Mouse (Mus musculus) forebrain, embryonic 15.5 days (tissue): Measurements from ENCODE around the gene Angptl4. TPM values are rescaled to one million over a fixed set of nuclear protein-coding genes. Genes with fewer than 3 reads are reported as not detected.
"Not testable (repeated sequence)": the region's sequence is repeated elsewhere in the genome, so short reads cannot be mapped to it uniquely, and the experiment has no call there.

Experiments
- ATAC-seq: fragments of 200-750 bp; cut with Nextera tagmentation; replicated peaks from 2 replicates; pipeline ENCODE4 v1.8.0; 2017; ENCODE audit warnings: mild to moderate bottlenecking, moderate TSS enrichment, moderate library complexity
- H3K27ac ChIP-seq: fragments of 300-500 bp; sonication (generic); replicated peaks from 2 replicates; pipeline ENCODE4 v1.5.1; 2015; ENCODE audit warnings: mild to moderate bottlenecking, inconsistent platforms
- H3K27me3 ChIP-seq: fragments of 300-500 bp; sonication (generic); 2 replicates; pipeline ENCODE4 v1.6.1; 2015; ENCODE audit warnings: inconsistent platforms
- H3K36me3 ChIP-seq: fragments of 300-500 bp; sonication (generic); 2 replicates; pipeline ENCODE4 v1.6.1; 2015; ENCODE audit warnings: mild to moderate bottlenecking, inconsistent platforms
- H3K4me1 ChIP-seq: fragments of 300-500 bp; sonication (generic); 2 replicates; pipeline ENCODE4 v1.6.1; 2015; ENCODE audit warnings: inconsistent platforms
- H3K4me2 ChIP-seq: fragments of 300-500 bp; sonication (generic); replicated peaks from 2 replicates; pipeline ENCODE4 v1.6.1; 2015; ENCODE audit warnings: mild to moderate bottlenecking, inconsistent platforms
- H3K4me3 ChIP-seq: fragments of 300-500 bp; sonication (generic); 2 replicates; pipeline ENCODE4 v1.5.1; 2015; ENCODE audit warnings: mild to moderate bottlenecking, inconsistent platforms
- H3K9ac ChIP-seq: fragments of 300-500 bp; sonication (generic); replicated peaks from 2 replicates; pipeline ENCODE4 v1.6.1; 2015; ENCODE audit warnings: mild to moderate bottlenecking, inconsistent platforms
- H3K9me3 ChIP-seq: fragments of 300-500 bp; sonication (generic); 2 replicates; pipeline ENCODE4 v1.6.1; 2016; ENCODE audit warnings: inconsistent platforms
- WGBS: fragments of 180-500 bp; shearing (Covaris S2); methylation state at CpG from one replicate; pipeline ENCODE4 v1.1.7; 2015; ENCODE audit warnings: mixed read lengths; 5-methylcytosine and 5-hydroxymethylcytosine counted together
- polyA plus RNA-seq: library from polyadenylated mRNA; unstranded; fragments of >200 nt; fragmentation: Nextera tagmentation; extraction: Ambion mirVana; gene quantifications from 2 replicates; pipeline ENCODE4 v1.2.1, GENCODE M21; 2015

Angptl4 gene
- 12.8 and 14.0 TPM in 2 replicates for polyA plus RNA-seq

DNA sequence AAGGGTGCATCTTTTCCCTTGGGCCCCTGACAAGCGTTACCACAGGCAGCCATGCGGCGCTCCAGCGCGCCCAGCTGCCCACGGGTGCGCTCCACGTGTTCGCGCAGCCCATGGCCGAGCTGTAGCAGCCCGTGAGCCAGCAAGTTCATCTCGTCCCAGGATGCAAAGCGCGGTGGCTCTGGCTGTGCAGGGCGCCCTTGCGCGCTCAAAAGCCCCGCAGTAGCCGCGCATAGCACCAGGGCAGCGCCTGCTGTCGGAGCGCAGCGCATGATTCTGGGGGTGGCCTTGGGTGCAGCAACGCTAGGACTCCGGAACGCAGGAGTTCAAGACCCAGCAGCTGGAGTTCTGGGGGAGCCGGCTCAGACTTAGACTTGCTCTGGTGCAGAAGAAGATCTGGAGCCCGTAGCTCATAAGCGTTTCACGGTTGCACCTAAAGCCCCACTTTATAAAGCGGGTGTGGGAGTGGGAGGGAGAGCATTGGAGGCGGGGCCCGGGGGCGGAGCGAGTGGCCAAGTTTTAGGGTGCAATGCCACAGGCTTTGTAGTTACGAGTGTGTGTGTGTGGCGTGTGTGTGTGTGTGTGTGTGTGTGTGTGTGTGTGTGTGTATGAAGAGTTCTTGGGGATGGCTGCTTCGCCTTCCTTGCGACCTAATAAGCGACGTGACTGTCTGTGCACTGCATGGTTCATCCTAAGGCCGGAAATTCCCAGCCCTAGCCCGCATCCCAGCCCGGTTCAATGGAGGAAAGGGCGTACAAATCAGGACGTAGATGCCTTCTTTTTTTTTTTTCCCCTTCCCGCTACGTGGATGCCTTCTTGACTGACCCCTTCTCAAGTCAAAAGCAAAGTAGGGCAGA, at the start of gene Angptl4:
Gene Angptl4, minus strand, starts transcription at position 707 of the 854 bp plus-strand sequence.
- Histone ChIP-seq H3K36me3 (no peaks in the 10 kb centered on the region), H3K4me2 (peak within 1 kb of the TSS; percentile 92), H3K9me3 (no peaks in the 10 kb centered on the region), H3K4me3 (peak within 1 kb of the TSS; percentile 47), H3K27me3 (no peaks in the 10 kb centered on the region), H3K27ac (peak within 1 kb of the TSS; percentile 45), H3K4me1 (peaks cover 34% of the 10 kb centered on the region), H3K9ac (peak within 1 kb of the TSS; percentile 51)
- 2% methylated on average over 50 of the region's 50 CpGs for WGBS
- peak; percentile 69 for ATAC-seq

DNA sequence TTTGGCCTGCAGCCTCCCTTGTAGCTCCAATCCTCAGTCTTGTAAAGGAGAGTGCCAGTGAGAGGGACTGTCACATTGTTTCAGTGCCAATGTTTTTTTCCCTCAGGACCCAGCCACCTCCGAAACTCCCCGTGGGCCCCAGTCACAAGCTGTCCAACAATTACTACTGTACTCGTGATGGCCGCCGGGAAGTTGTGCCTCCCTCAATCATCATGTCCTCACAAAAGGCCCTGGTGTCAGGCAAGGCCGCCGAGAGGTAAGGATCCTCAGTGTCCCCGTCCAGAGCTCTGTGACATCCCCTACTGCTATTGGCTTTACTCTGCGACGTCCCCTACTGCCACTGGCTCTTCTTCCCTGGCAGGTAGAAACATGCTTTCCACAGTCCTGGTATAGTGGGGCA, 47.9 kb upstream of the Angptl4 start:
- no peaks in the 10 kb centered on the region for H3K27me3 ChIP-seq
- H3K4me2 ChIP-seq: no peak overlapping the region
- H3K4me1 ChIP-seq: peaks cover 26% of the 10 kb centered on the region
- no peak overlapping the region for H3K4me3 ChIP-seq
- WGBS: 84% methylated on average over 10 of the region's 10 CpGs
- H3K9me3 ChIP-seq: no peaks in the 10 kb centered on the region
- no peak overlapping the region for H3K27ac ChIP-seq
- no peak for ATAC-seq
- no peak overlapping the region for H3K9ac ChIP-seq
- H3K36me3 ChIP-seq: peaks cover 46% of the 10 kb centered on the region

DNA sequence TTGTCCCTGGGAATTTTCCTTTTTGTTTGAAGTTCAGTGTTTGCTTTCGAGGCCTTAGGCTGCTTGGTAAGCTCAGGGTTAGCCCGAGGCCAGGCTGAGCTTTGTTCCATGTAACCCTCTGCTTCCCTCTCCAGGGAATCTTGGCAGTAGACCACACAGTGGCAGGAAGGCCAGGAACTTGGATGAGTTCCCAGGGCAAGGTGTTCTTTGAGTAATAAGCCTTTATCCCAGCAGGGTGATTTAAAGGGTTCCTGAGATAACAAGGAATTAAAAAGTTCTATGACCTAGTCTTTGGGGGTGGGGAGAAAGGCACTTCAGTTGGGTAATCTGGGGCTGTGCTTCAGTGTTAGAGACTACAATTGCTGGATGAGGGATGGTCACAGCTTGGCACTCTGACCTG, 47.3 kb upstream of the Angptl4 start:
- Histone ChIP-seq H3K4me1 (peaks cover 26% of the 10 kb centered on the region), H3K27ac (no peak overlapping the region), H3K4me2 (no peak overlapping the region), H3K27me3 (no peaks in the 10 kb centered on the region), H3K9ac (no peak overlapping the region), H3K9me3 (no peaks in the 10 kb centered on the region), H3K4me3 (no peak overlapping the region), H3K36me3 (peaks cover 39% of the 10 kb centered on the region)
- ATAC-seq: no peak
- 40% methylated on average over 2 of the region's 2 CpGs for WGBS

DNA sequence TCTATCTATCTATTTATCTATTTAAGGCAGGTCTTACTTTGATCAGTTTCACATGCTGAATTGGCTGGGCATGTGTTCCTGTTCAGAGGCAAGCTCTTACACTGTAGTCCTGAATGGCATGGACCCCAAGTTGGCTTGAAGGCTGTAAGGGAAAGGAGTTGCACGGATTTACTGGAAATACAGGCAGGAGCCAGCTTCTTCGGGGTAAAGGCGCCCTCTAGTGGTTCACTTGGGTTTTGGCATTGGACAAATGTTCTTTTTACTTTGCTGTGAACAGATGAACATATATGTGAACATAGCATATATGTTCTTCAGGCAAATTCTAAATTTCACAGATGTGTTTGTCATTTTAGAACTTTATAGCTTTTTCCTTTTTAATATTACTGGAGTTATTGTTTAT, 45.2 kb upstream of the Angptl4 start:
- no peak for ATAC-seq
- no peak overlapping the region for H3K9ac ChIP-seq
- no peak overlapping the region for H3K4me2 ChIP-seq
- H3K27ac ChIP-seq: no peak overlapping the region
- H3K4me3 ChIP-seq: no peak overlapping the region
- under 1% methylated on average over 3 of the region's 3 CpGs for WGBS
- peaks cover 44% of the 10 kb centered on the region for H3K4me1 ChIP-seq
- H3K36me3 ChIP-seq: peaks cover 35% of the 10 kb centered on the region
- no peaks in the 10 kb centered on the region for H3K27me3 ChIP-seq
- H3K9me3 ChIP-seq: no peaks in the 10 kb centered on the region

GRCm38 (mm10) chr17:33825462-33825861, 43.8 kb upstream of the Angptl4 start:
- H3K27ac ChIP-seq: no peak overlapping the region
- 83% methylated on average over 8 of the region's 8 CpGs for WGBS
- no peaks in the 10 kb centered on the region for H3K27me3 ChIP-seq
- H3K4me2 ChIP-seq: peak overlapping the region; percentile 69
- H3K4me1 ChIP-seq: peaks cover 53% of the 10 kb centered on the region
- peak overlapping the region; percentile 82; the same call in 1 of the 2 replicates for H3K9ac ChIP-seq
- ATAC-seq: no peak
- H3K36me3 ChIP-seq: peaks cover 37% of the 10 kb centered on the region
- peak overlapping the region; percentile 82 for H3K4me3 ChIP-seq
- no peaks in the 10 kb centered on the region for H3K9me3 ChIP-seq

DNA sequence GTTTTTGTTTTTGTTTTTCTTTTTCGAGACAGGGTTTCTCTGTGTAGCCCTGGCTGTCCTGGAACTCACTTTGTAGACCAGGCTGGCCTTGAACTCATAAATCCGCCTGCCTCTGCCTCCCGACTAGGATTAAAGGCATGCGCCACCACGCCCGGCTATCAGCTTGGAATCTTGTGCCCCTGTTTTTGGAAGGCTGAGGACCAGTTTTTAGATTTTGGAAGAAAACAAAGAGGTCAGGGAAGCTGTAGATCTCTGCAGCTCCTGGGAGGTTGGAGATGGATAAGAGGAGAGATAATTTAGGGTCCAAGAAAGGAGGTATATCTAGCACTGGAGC, 43.3 kb upstream of the Angptl4 start:
- peak overlapping the region; percentile 82 for H3K4me3 ChIP-seq
- 6% methylated on average over 6 of the region's 6 CpGs for WGBS
- ATAC-seq, H3K9me3 ChIP-seq, H3K27me3 ChIP-seq: not testable (repeated sequence)
- peak overlapping the region; percentile 69 for H3K4me2 ChIP-seq
- H3K36me3 ChIP-seq: peaks cover 37% of the 10 kb centered on the region
- peak overlapping the region; percentile 92 for H3K27ac ChIP-seq
- H3K4me1 ChIP-seq: peaks cover 58% of the 10 kb centered on the region
- H3K9ac ChIP-seq: peak overlapping the region; percentile 82

DNA sequence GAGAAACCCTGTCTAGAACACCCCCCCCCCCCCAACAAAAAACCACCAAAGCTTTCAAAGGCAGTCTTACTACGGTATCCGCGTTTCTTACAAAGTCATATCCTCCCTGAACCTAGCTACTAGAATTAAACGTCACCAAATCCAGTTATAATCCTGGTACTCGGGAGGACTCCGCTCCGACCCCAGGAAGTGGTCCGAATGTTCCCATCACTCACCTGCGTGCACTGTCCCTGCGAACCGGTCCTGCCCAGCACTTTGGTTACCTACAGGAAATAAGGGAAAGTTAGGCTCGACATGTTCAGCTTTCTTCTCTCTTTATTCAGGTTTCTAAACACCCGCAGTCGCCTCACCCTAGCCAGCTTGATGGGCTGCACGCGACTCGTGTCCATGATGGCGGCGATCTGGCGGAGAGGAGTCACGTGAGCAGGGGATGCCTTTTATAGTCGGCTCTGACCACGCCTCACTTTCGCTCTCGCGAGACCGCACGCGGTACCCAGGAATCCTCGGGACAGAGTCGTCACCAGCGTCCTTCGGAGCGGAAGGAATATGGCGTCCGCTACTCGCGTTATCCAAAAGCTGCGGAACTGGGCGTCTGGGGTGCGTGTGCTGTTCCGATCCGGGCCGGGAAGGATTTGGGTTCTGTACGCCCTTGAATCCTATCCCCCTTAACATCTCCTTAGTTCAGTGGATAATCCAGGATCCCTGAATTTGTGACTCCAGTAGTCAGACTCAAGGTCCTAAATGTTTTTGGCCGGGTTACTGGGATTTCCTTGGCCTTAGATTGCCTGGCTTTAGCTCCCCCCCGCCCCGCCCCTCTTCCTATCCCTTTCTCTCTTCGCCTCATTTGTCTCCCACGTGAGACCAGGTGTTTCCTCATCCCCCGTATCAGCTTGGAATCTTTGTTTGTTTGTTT, 42.7 kb upstream of the Angptl4 start, which contains the start of the genes Rps28 and Ndufa7:
Gene Rps28, minus strand, starts transcription at position 479 of the 913 bp plus-strand sequence.
Gene Ndufa7, plus strand, starts transcription at position 489 of the 913 bp plus-strand sequence.
- ATAC-seq: peak; percentile 95
- under 1% methylated on average over 51 of the region's 51 CpGs for WGBS
- peak within 1 kb of the TSS; percentile 92 for H3K27ac ChIP-seq
- peaks cover 58% of the 10 kb centered on the region for H3K4me1 ChIP-seq
- H3K36me3 ChIP-seq: peaks cover 38% of the 10 kb centered on the region
- H3K4me3 ChIP-seq: peak within 1 kb of the TSS; percentile 82
- peak within 1 kb of the TSS; percentile 82 for H3K9ac ChIP-seq
- H3K9me3 ChIP-seq: no peaks in the 10 kb centered on the region
- peak within 1 kb of the TSS; percentile 69 for H3K4me2 ChIP-seq
- no peaks in the 10 kb centered on the region for H3K27me3 ChIP-seq

DNA sequence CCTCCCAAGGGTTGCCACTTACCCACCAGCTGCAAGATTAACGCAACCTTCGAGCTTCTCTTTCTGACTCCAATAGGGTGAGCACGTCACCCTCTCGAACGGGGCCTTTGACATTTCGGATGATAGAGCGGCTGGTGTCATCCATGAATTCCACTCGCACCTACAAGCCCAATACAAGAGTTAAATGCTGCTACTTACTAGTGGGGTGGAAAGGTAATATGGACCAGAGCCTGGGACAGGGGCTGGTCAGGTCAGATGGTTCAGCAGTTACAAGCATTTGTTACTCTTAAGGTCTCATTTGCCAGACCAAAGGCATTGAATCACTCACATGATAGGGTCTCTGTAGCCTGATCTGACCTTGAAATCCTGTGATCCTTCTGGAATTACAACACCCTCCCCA, 41.5 kb upstream of the Angptl4 start:
- Histone ChIP-seq H3K36me3 (peaks cover 41% of the 10 kb centered on the region), H3K4me2 (peak overlapping the region; percentile 63), H3K4me1 (peaks cover 60% of the 10 kb centered on the region), H3K4me3 (peak overlapping the region; percentile 82), H3K9ac (peak overlapping the region; percentile 78)
- not testable (repeated sequence) for ATAC-seq, H3K27ac ChIP-seq, H3K9me3 ChIP-seq, H3K27me3 ChIP-seq
- WGBS: 82% methylated on average over 8 of the region's 8 CpGs

- H3K9ac ChIP-seq: no peak overlapping the region
- H3K4me3 ChIP-seq: no peak overlapping the region
- H3K4me2 ChIP-seq: 0 out of 2 replicates have a peak overlapping the region, but pooled peaks have one; percentile 63
- 65% methylated on average over 1 of the region's 1 CpGs for WGBS
- peaks cover 41% of the 10 kb centered on the region for H3K36me3 ChIP-seq
- H3K27me3 ChIP-seq: no peaks in the 10 kb centered on the region
- H3K27ac ChIP-seq: no peak overlapping the region
- H3K4me1 ChIP-seq: peaks cover 63% of the 10 kb centered on the region
- H3K9me3 ChIP-seq: no peaks in the 10 kb centered on the region
- no peak for ATAC-seq
Observed at GRCm38 (mm10) chr17:33822436-33822959, 40.9 kb upstream of the Angptl4 start.

DNA sequence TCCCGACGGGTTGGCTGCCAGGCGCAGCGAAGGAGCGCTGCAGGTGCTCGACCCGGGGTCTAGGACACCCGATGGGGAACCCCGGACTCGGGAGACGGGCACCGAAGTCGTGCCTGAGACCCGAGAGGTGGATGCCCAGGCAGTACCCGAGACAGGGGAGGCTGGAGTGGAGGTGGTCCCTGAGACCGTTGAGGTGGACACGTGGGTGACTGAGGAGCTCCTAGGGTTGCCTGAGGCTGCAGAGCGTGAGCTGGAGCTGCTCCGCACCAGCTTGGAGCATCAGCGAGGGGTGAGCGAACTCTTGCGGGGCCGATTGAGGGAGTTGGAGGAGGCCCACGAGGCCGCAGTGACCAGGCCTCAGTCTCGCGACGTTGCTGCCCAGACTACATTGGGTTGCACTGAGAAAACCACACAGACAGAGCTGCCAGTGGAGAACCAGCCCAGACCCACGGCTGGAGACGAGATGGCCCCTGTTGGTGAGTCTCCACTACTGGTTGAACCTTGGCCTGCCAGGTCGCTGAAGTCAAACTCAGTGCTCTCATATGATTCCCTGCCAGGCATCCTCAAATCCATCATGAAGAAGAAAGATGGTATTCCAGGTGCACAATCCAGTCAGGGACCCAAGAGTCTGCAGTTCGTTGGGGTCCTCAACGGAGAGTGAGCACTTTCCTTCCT, 36.5 kb upstream of the Angptl4 start:
- Histone ChIP-seq H3K36me3 (peaks cover 41% of the 10 kb centered on the region), H3K4me3 (peak overlapping the region; percentile 66), H3K27ac (peak overlapping the region; percentile 92), H3K9ac (peak overlapping the region; percentile 70), H3K27me3 (no peaks in the 10 kb centered on the region), H3K4me1 (peaks cover 43% of the 10 kb centered on the region), H3K4me2 (peak overlapping the region; percentile 83), H3K9me3 (no peaks in the 10 kb centered on the region)
- peak; percentile 62 for ATAC-seq
- WGBS: 20% methylated on average over 33 of the region's 33 CpGs

DNA sequence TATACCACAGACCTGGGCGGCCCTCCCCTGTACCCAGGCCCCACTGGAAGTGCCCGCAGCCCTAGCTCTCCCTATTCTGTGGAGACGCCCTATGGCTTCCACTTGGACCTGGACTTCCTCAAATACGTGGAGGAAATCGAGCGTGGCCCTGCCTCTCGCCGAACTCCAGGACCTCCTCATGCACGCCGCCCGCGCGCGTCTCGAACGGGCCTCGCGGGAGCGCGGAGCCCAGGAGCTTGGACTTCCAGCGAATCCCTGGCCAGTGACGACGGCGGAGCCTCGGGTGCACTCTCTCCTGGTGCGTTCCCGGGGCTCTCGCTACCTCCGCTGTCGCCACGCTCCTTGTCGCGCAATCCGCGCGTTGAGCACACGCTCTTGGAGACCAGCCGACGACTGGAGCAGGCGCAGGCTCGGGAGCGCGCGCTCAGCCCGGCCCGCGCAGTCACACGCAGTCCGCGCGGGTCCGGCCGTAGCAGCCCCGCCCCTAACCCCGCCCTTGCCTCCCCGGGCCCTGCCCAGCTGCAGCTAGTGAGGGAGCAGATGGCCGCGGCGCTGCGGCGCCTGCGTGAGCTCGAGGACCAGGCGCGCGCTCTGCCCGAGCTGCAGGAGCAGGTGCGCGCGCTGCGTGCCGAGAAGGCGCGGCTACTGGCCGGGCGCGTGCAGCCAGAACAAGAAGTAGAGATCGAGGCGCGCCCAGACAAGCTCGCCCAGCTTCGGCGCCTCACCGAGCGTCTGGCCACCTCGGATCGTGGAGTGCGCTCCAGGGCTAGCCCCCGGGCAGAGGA, 35.7 kb upstream of the Angptl4 start:
- H3K9ac ChIP-seq: peak overlapping the region; percentile 70
- peak; percentile 97 for ATAC-seq
- peaks cover 35% of the 10 kb centered on the region for H3K4me1 ChIP-seq
- H3K9me3 ChIP-seq: no peaks in the 10 kb centered on the region
- WGBS: under 1% methylated on average over 87 of the region's 89 CpGs
- H3K36me3 ChIP-seq: peaks cover 34% of the 10 kb centered on the region
- H3K27ac ChIP-seq: peak overlapping the region; percentile 92
- H3K27me3 ChIP-seq: no peaks in the 10 kb centered on the region
- H3K4me3 ChIP-seq: peak overlapping the region; percentile 66
- H3K4me2 ChIP-seq: peak overlapping the region; percentile 83
